Mouse (Mus musculus) stomach, embryonic 16.5 days (tissue): Measurements from ENCODE around the gene Arf6. TPM values are rescaled to one million over a fixed set of nuclear protein-coding genes. Genes with fewer than 3 reads are reported as not detected.

ENCODE experiments used
- ATAC-seq: fragments of 200-750 bp; cut with Nextera tagmentation; 2 replicates; pipeline ENCODE4 v1.8.0; 2017; ENCODE audit warnings: moderate number of reproducible peaks, moderate TSS enrichment; ENCODE audit not compliant: insufficient read depth, low FRiP score
- H3K27ac ChIP-seq: fragments of 300-500 bp; sonication (generic); 2 replicates; pipeline ENCODE4 v1.5.1; 2014; ENCODE audit warnings: low read length
- H3K27me3 ChIP-seq: fragments of 300-500 bp; sonication (generic); 2 replicates; pipeline ENCODE4 v1.6.1; 2014; ENCODE audit warnings: low read length, control low read depth, mixed read lengths; ENCODE audit not compliant: control insufficient read depth, insufficient read depth
- H3K36me3 ChIP-seq: fragments of 300-500 bp; sonication (generic); 2 replicates; pipeline ENCODE4 v1.6.1; 2014; ENCODE audit warnings: low read length; ENCODE audit not compliant: control insufficient read depth, insufficient read depth
- H3K4me1 ChIP-seq: fragments of 300-500 bp; sonication (generic); 2 replicates; pipeline ENCODE4 v1.6.1; 2014; ENCODE audit warnings: low read length, control low read depth, mixed read lengths; ENCODE audit not compliant: control insufficient read depth, insufficient read depth
- H3K4me2 ChIP-seq: fragments of 300-500 bp; sonication (generic); 2 replicates; pipeline ENCODE4 v1.6.1; 2014; ENCODE audit warnings: low read depth, low read length, mixed read lengths
- H3K4me3 ChIP-seq: fragments of 300-500 bp; sonication (generic); replicated peaks from 2 replicates; pipeline ENCODE4 v1.5.1; 2014; ENCODE audit warnings: mild to moderate bottlenecking, low read length
- H3K9ac ChIP-seq: fragments of 300-500 bp; sonication (generic); 2 replicates; pipeline ENCODE4 v1.6.1; 2014; ENCODE audit warnings: low read length
- H3K9me3 ChIP-seq: fragments of 300-500 bp; sonication (generic); replicated peaks from 2 replicates; pipeline ENCODE4 v1.6.1; 2016; ENCODE audit warnings: low read length, control low read depth; ENCODE audit not compliant: control insufficient read depth
- WGBS: fragments of 180-500 bp; shearing (Covaris S2); extraction: QIAGEN DNeasy Blood & Tissue Kit; methylation state at CpG from one replicate; pipeline ENCODE4 v1.1.7; 2014; 5-methylcytosine and 5-hydroxymethylcytosine counted together
- microRNA-seq: library from miRNA; unstranded; fragments of <30 nt; microRNA quantifications from one replicate; pipeline ENCODE4, GENCODE M21; 2016
- polyA plus RNA-seq: library from polyadenylated mRNA; unstranded; fragments of >200 nt; fragmentation: Nextera tagmentation; extraction: Ambion mirVana; gene quantifications from 2 replicates; pipeline ENCODE4 v1.2.1, GENCODE M21; 2015

Gene Arf6
- polyA plus RNA-seq, 1 experiment from 2014 or later: 42.3 TPM

GRCm38 (mm10) chr12:69417701-69418291 is 45.8 kb downstream of the Arf6 start:
- Histone ChIP-seq H3K4me3 (no peak overlapping the region), H3K4me2 (no peak overlapping the region), H3K27ac (no peak overlapping the region), H3K27me3 (no peaks in the 10 kb centered on the region), H3K9ac (no peak overlapping the region), H3K36me3 (no peaks in the 10 kb centered on the region), H3K9me3 (no peaks in the 10 kb centered on the region), H3K4me1 (no peaks in the 10 kb centered on the region; the same call in 1 of the 2 replicates)
- 57% methylated on average over 9 of the region's 9 CpGs for WGBS
- no peak for ATAC-seq

DNA sequence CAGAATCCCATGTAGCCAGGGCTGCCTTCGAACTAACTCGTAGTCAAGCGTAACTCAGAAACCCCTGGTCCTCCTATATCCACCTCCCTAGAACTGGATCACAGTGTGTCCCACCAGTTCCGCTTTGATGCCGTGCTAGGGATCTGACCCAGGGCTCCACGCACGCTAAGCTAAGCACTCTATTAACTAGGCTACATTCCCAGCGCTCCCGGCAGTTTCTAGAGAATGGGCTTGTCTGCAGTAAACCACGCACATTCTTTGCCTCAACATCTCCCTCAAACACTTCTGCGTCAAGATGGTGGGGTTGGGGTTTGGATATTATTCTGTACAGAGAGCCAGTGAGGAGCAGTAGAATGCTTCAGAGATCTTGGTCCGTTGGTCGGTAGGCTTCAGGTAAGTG is 46.7 kb downstream of the Arf6 start:
- H3K27ac ChIP-seq: no peak overlapping the region

GRCm38 (mm10) chr12:69419017-69419605 is 47.2 kb downstream of the Arf6 start:
- no peak overlapping the region for H3K4me3 ChIP-seq
- no peaks in the 10 kb centered on the region; the same call in 1 of the 2 replicates for H3K4me1 ChIP-seq
- no peaks in the 10 kb centered on the region for H3K9me3 ChIP-seq
- no peaks in the 10 kb centered on the region for H3K36me3 ChIP-seq
- H3K27me3 ChIP-seq: no peaks in the 10 kb centered on the region
- no peak for ATAC-seq
- no peak overlapping the region for H3K4me2 ChIP-seq
- 0 out of 2 replicates have a peak overlapping the region, but pooled peaks have one; percentile 2 for H3K27ac ChIP-seq
- WGBS: 51% methylated on average over 14 of the region's 14 CpGs
- no peak overlapping the region for H3K9ac ChIP-seq

More for the DNA sequence above, 46.7 kb downstream of the Arf6 start:
- WGBS: 88% methylated on average over 13 of the region's 13 CpGs
- H3K4me2 ChIP-seq: no peak overlapping the region
- no peak overlapping the region for H3K4me3 ChIP-seq
- ATAC-seq: no peak
- no peaks in the 10 kb centered on the region for H3K9me3 ChIP-seq
- no peaks in the 10 kb centered on the region for H3K36me3 ChIP-seq
- no peak overlapping the region for H3K9ac ChIP-seq
- no peaks in the 10 kb centered on the region; the same call in 1 of the 2 replicates for H3K4me1 ChIP-seq
- H3K27me3 ChIP-seq: no peaks in the 10 kb centered on the region

GRCm38 (mm10) chr12:69419606-69420005 is 47.7 kb downstream of the Arf6 start:
- no peak for ATAC-seq
- 66% methylated on average over 4 of the region's 4 CpGs for WGBS
- H3K27ac ChIP-seq: 0 out of 2 replicates have a peak overlapping the region, but pooled peaks have one; percentile 2

GRCm38 (mm10) chr12:69420716-69421115 is 48.8 kb downstream of the Arf6 start:
- Histone ChIP-seq H3K27me3 (no peaks in the 10 kb centered on the region), H3K4me2 (no peak overlapping the region), H3K9ac (no peak overlapping the region), H3K4me1 (peaks cover 3% of the 10 kb centered on the region; the same call in 1 of the 2 replicates), H3K4me3 (no peak overlapping the region), H3K9me3 (no peaks in the 10 kb centered on the region), H3K36me3 (no peaks in the 10 kb centered on the region), H3K27ac (no peak overlapping the region)
- ATAC-seq: no peak
- 63% methylated on average over 3 of the region's 3 CpGs for WGBS

More at GRCm38 (mm10) chr12:69419606-69420005, 47.7 kb downstream of the Arf6 start:
- Histone ChIP-seq H3K36me3 (no peaks in the 10 kb centered on the region), H3K4me3 (no peak overlapping the region), H3K4me2 (no peak overlapping the region), H3K9ac (no peak overlapping the region), H3K4me1 (no peaks in the 10 kb centered on the region; the same call in 1 of the 2 replicates), H3K9me3 (no peaks in the 10 kb centered on the region), H3K27me3 (no peaks in the 10 kb centered on the region)

DNA sequence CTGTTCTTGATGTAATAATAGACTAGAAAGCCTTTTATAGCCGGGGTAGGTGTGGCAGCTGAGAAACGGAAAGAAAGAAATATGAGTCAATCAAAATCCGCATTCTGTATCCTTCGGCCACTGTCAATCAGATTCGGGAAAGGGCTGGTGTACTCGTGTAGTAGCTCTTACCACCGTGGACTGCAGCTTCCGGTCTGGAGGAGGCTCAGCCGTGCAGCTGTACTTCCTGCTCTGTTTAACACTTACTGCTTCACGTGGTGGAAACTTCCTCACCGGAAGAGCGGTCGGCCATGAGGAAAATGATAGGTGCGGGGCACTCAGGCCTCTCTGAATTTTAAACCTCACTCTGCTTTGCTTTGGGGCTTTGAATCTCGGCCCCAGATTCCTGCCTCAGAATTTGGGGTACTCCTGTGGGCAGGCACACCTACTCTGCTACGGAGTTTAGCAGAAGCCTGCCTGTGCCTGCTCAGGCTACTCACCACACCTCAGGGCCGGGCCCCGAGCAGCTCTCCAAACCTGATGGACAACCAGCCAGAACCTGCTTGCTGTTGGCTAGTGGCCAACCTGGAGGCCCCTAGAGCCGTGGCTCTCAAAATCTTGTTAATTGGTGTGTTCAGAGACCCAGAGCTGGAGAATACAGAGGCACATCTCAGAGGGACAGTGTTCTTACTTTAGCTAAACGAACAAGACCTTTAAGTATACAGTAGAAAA is 51.0 kb downstream of the Arf6 start:
- peak overlapping the region; percentile 35; the same call in 1 of the 2 replicates for H3K4me2 ChIP-seq
- H3K9me3 ChIP-seq: no peaks in the 10 kb centered on the region
- peak; percentile 80; the same call in 1 of the 2 replicates for ATAC-seq
- H3K36me3 ChIP-seq: no peaks in the 10 kb centered on the region
- peak overlapping the region; percentile 85 for H3K27ac ChIP-seq
- peaks cover 3% of the 10 kb centered on the region; the same call in 1 of the 2 replicates for H3K4me1 ChIP-seq
- 60% methylated on average over 20 of the region's 20 CpGs for WGBS
- no peak overlapping the region for H3K4me3 ChIP-seq
- no peak overlapping the region for H3K9ac ChIP-seq
- no peaks in the 10 kb centered on the region for H3K27me3 ChIP-seq

Small RNA genes lying within 50 kb of the gene (microRNA-seq; reads per million reads assigned to microRNA genes)
- gene Gm47299: not detected
- gene Gm47305: not detected

Other genes with a start within 250 kb of the Arf6 start
- gene Rps29, start 213.0 kb upstream of the Arf6 start, polyA plus RNA-seq: 1,481 and 1,784 TPM in 2 replicates
- 14.2 and 16.5 TPM in 2 replicates for gene Lrr1, start 203.3 kb upstream of the Arf6 start, polyA plus RNA-seq
- 590 and 688 TPM in 2 replicates for gene Rpl36al, start 188.1 kb upstream of the Arf6 start, polyA plus RNA-seq
- gene Mgat2, start 188.0 kb upstream of the Arf6 start, polyA plus RNA-seq: 32.6 and 41.9 TPM in 2 replicates
- 18.5 and 22.3 TPM in 2 replicates for gene Gm49383, start 175.0 kb upstream of the Arf6 start, polyA plus RNA-seq
- 6.6 and 7.4 TPM in 2 replicates for gene Dnaaf2, start 173.7 kb upstream of the Arf6 start, polyA plus RNA-seq
- 20.8 and 22.8 TPM in 2 replicates for gene Gm49384, start 167.9 kb upstream of the Arf6 start, polyA plus RNA-seq
- 21.4 and 21.7 TPM in 2 replicates for gene Pole2, start 144.0 kb upstream of the Arf6 start, polyA plus RNA-seq
- 7.2 and 7.3 TPM in 2 replicates for gene Klhdc1, start 131.0 kb upstream of the Arf6 start, polyA plus RNA-seq
- 74.8 and 87.2 TPM in 2 replicates for gene Klhdc2, start 75.5 kb upstream of the Arf6 start, polyA plus RNA-seq
- gene Nemf, start 15.0 kb upstream of the Arf6 start, polyA plus RNA-seq: 82.4 and 83.1 TPM in 2 replicates
- 0.80 and 0.94 TPM in 2 replicates for gene Gm9887, start 308 bp downstream of the Arf6 start, polyA plus RNA-seq
- gene Vcpkmt, start 210.9 kb downstream of the Arf6 start, polyA plus RNA-seq: 24.2 and 26.2 TPM in 2 replicates